In genomic region chr7:35570883-35571282, GRCm38 (mm10) we compare ENCODE assay signal across 15 mouse cellular contexts. TPM values are rescaled to one million over a fixed set of nuclear protein-coding genes. Genes with fewer than 3 reads are reported as not detected.
DNase-seq lines count a peak whose midpoint lies in the region; ATAC-seq and TF ChIP-seq lines count a peak whose summit lies in the region.
"Not testable (repeated sequence)": the region's sequence is repeated elsewhere in the genome, so short reads cannot be mapped to it uniquely, and the experiment has no call there.
"Had no signal": no experiment of that assay in that cellular context is flagged by ENCODE, and none has a peak within 500 bp of the region (broad histone marks: within the 10 kb centered on the region; RNA-seq: fewer than 3 reads in every experiment).

No protein-coding gene starts in this region.

- not testable (repeated sequence) for H3K36me3 ChIP-seq in CH12.LX (replicated peaks in 1 of 2; ENCODE audit: control insufficient read depth in 1 of 2, insufficient read depth in 1 of 2, low read length in 1 of 2); heart, adult 2 months (ENCODE audit: control insufficient read depth, insufficient read depth, low read length); intestine, postnatal 0 days (ENCODE audit: control insufficient read depth, insufficient read depth); liver, embryonic 14.5 days (replicated peaks; ENCODE audit: control insufficient read depth, insufficient read depth, low read depth); lung, postnatal 0 days (ENCODE audit: insufficient read depth, low read length)

- peak in 1 of 2 experiments; percentile 52; a peak in 3 of 4 replicates for TF ChIP-seq CTCF in CH12.LX (conservative IDR thresholded peaks at IDR 0.05 in 1 of 2, IDR thresholded peaks at IDR 0.05 in 1 of 2; ENCODE audit: low read depth in 2 of 2, low read length in 2 of 2)
- peak; percentile 56 for TF ChIP-seq CTCF in heart, adult 2 months (IDR thresholded peaks at IDR 0.05)
- peak; percentile 59 for TF ChIP-seq CTCF in intestine, postnatal 0 days (IDR thresholded peaks at IDR 0.05; ENCODE audit: low read depth)
- peak; percentile 60 for TF ChIP-seq CTCF in liver, embryonic 14.5 days (IDR thresholded peaks at IDR 0.05; ENCODE audit: low read depth)
- peak; percentile 57 for TF ChIP-seq CTCF in lung, postnatal 0 days (IDR thresholded peaks at IDR 0.05)

- ATAC-seq in intestine, postnatal 0 days; liver, embryonic 14.5 days (ENCODE audit: insufficient read depth); lung, postnatal 0 days: not testable (repeated sequence)

- WGBS in heart, adult 2 months, result 22% methylated on average over 6 of the region's 6 CpGs
- WGBS in intestine, postnatal 0 days, result 23% methylated on average over 6 of the region's 6 CpGs
- 15% methylated on average over 6 of the region's 6 CpGs for WGBS in liver, embryonic 14.5 days (ENCODE audit: insufficient replicate concordance)
- WGBS in lung, postnatal 0 days, result 21% methylated on average over 6 of the region's 6 CpGs

- intact Hi-C loops in heart, adult 2 months (cut with DNase I), result loop anchor here (2.0 kb wide), 1 partner anchor 24 kb away; no protein-coding TSS in a partner anchor

- not testable (repeated sequence) for H3K9ac ChIP-seq in CH12.LX (ENCODE audit: insufficient read depth, low read depth); heart, adult 2 months (ENCODE audit: low read depth, low read length); intestine, postnatal 0 days (ENCODE audit: low read depth, low read length); liver, embryonic 14.5 days (replicated peaks); lung, postnatal 0 days (replicated peaks; ENCODE audit: low read depth)

- DNase-seq in 3T3-L1 (ENCODE audit: low read depth, low spot score), result peak; percentile 4
- not testable (repeated sequence) for DNase-seq in CH12.LX (ENCODE audit: extremely low read depth); heart, adult 2 months; liver, embryonic 14.5 days (ENCODE audit: low read depth in 3 of 3, low spot score in 3 of 3); lung, postnatal 0 days (ENCODE audit: low spot score)
- DNase-seq in T-cell, adult 2 months (ENCODE audit: low spot score), result peak; percentile 19
- peak; percentile 40 for DNase-seq in retina, postnatal 1 day

- TF ChIP-seq RAD21 in CH12.LX (IDR thresholded peaks at IDR 0.05; ENCODE audit: low read depth, low read length), result peak; percentile 22

- not testable (repeated sequence) for H3K9me3 ChIP-seq in CH12.LX (replicated peaks; ENCODE audit: low read length); intestine, postnatal 0 days (ENCODE audit: control insufficient read depth); liver, embryonic 14.5 days (ENCODE audit: control insufficient read depth, low read length); lung, postnatal 0 days (ENCODE audit: low read length)

- in situ Hi-C loops in CH12.LX (cut with MboI; ENCODE audit: low pct_ligation_motif_present, low pct_unique_long_range_greater_than_20kb, low sequenced_read_pairs), result loop anchor here (25.0 kb wide), 1 partner anchor 184 kb away; the partner anchor contains the start of genes Cep89 and Faap24

- dilution Hi-C loops in CH12.LX (cut with MboI; ENCODE audit: extremely low pct_ligation_motif_present, extremely low pct_unique_long_range_greater_than_20kb, low sequenced_read_pairs), result not testable (repeated sequence)

- H3K4me3 ChIP-seq in CH12.LX (replicated peaks in 1 of 3; ENCODE audit: low read depth in 2 of 3, low read length in 2 of 3, poor library complexity in 1 of 3); heart, adult 2 months; intestine, postnatal 0 days (ENCODE audit: low read depth, low read length); liver, embryonic 14.5 days (ENCODE audit: insufficient read depth in 1 of 2, low read depth in 2 of 2, low read length in 2 of 2); lung, postnatal 0 days (ENCODE audit: low read depth, low read length): not testable (repeated sequence)

- peaks cover 17% of the 10 kb centered on the region for H3K27me3 ChIP-seq in CH12.LX (replicated peaks)
- not testable (repeated sequence) for H3K27me3 ChIP-seq in heart, adult 2 months (ENCODE audit: control insufficient read depth, insufficient read depth, low read length); intestine, postnatal 0 days (replicated peaks; ENCODE audit: control insufficient read depth, insufficient read depth, low read length); liver, embryonic 14.5 days (ENCODE audit: control insufficient read depth, insufficient read depth, low read length); lung, postnatal 0 days (replicated peaks; ENCODE audit: insufficient read depth, low read length)

- TF ChIP-seq POLR2A in CH12.LX (IDR thresholded peaks at IDR 0.05; ENCODE audit: low read depth, low read length); heart, adult 2 months (IDR thresholded peaks at IDR 0.05; ENCODE audit: insufficient read depth, low read depth, low read length): not testable (repeated sequence)

- not testable (repeated sequence) for H3K4me2 ChIP-seq in CH12.LX (ENCODE audit: insufficient read depth, low read depth, poor library complexity, severe bottlenecking); intestine, postnatal 0 days (replicated peaks; ENCODE audit: low read depth); liver, embryonic 14.5 days (ENCODE audit: low read depth); lung, postnatal 0 days (replicated peaks; ENCODE audit: low read depth, low read length)

- H3K4me1 ChIP-seq in CH12.LX (ENCODE audit: control insufficient read depth in 1 of 2, insufficient read depth in 2 of 2); heart, adult 2 months (ENCODE audit: control insufficient read depth, insufficient read depth, low read length); intestine, postnatal 0 days (replicated peaks; ENCODE audit: control insufficient read depth, insufficient read depth, low read length); liver, embryonic 14.5 days (replicated peaks; ENCODE audit: control insufficient read depth in 2 of 2, insufficient read depth in 2 of 2, low read length in 1 of 2); lung, postnatal 0 days (ENCODE audit: insufficient read depth, low read depth, low read length): not testable (repeated sequence)

- TF ChIP-seq EP300 in CH12.LX (IDR thresholded peaks at IDR 0.05; ENCODE audit: low read length); heart, adult 2 months (IDR thresholded peaks at IDR 0.05; ENCODE audit: insufficient read depth, low read depth, low read length); liver, embryonic 14.5 days (IDR thresholded peaks at IDR 0.05; ENCODE audit: low read depth); lung, postnatal 0 days (IDR thresholded peaks at IDR 0.05): not testable (repeated sequence)

- not testable (repeated sequence) for H3K27ac ChIP-seq in CH12.LX (ENCODE audit: insufficient read depth, low read depth); heart, adult 2 months; intestine, postnatal 0 days (ENCODE audit: low read depth, low read length); liver, embryonic 14.5 days; lung, postnatal 0 days (ENCODE audit: low read length)

- H3K79me2 ChIP-seq in CH12.LX (replicated peaks; ENCODE audit: control insufficient read depth, extremely low read depth, insufficient read depth, poor library complexity, severe bottlenecking); heart, adult 2 months (replicated peaks; ENCODE audit: control insufficient read depth, insufficient read depth, low read length): not testable (repeated sequence)

RNA-seq across cellular contexts. Expression of gene Rgs9bp, which starts 14.5 kb away (rescaled TPM):
- total RNA-seq in CH12.LX (2012; rRNA removed), result 0.17 and 0.21 TPM in 2 replicates
- total RNA-seq in CH12.LX (2014; rRNA removed), result 0.05 and 0.11 TPM in 2 replicates
- polyA plus RNA-seq in CH12.LX (2012; ENCODE audit: insufficient read length, low read depth), result 0.04 and 0.06 TPM in 2 replicates
- total RNA-seq in heart, adult 2 months (2021), result under 1 TPM; 0.05 TPM
- polyA plus RNA-seq in heart, adult 2 months (2012; rRNA removed), result 0.06 TPM in 1 of 2 replicates, not detected in the other
- polyA plus RNA-seq in intestine, postnatal 0 days (2015; fragmentation: Nextera tagmentation; extraction: Ambion mirVana), result 0.03 TPM in 2 replicates
- 0.08 and 0.11 TPM in 2 replicates for polyA plus RNA-seq in liver, embryonic 14.5 days (2012; rRNA removed)
- 0.03 and 0.05 TPM in 2 replicates for polyA plus RNA-seq in liver, embryonic 14.5 days (2014; fragmentation: Nextera tagmentation; extraction: Ambion mirVana)
- polyA plus RNA-seq in lung, postnatal 0 days (2015; fragmentation: Nextera tagmentation; extraction: Ambion mirVana), result 0.02 and 0.04 TPM in 2 replicates
- total RNA-seq: heart, adult 8-10 months had no signal
- polyA plus RNA-seq: CD4-positive, CD25-positive, alpha-beta regulatory T cell, adult 4 months had no signal

RNA-seq across cellular contexts. Expression of gene Nudt19, which starts 14.8 kb away (rescaled TPM):
- total RNA-seq in CH12.LX (2012; rRNA removed) (29.8 and 35.9 TPM in 2 replicates), CH12.LX (2014; rRNA removed) (128 and 130 TPM in 2 replicates)
- 42.7 and 58.0 TPM in 2 replicates for polyA plus RNA-seq in CH12.LX (2012; ENCODE audit: insufficient read length, low read depth)
- total RNA-seq in heart, adult 2 months (2021), result 10 to 100 TPM; 63.9 to 73.5 TPM
- polyA plus RNA-seq in heart, adult 2 months (2012; rRNA removed), result 44.1 and 59.6 TPM in 2 replicates
- 81.1 and 87.4 TPM in 2 replicates for polyA plus RNA-seq in intestine, postnatal 0 days (2015; fragmentation: Nextera tagmentation; extraction: Ambion mirVana)
- 27.6 and 53.2 TPM in 2 replicates for polyA plus RNA-seq in liver, embryonic 14.5 days (2012; rRNA removed)
- polyA plus RNA-seq in liver, embryonic 14.5 days (2014; fragmentation: Nextera tagmentation; extraction: Ambion mirVana), result 81.7 and 86.0 TPM in 2 replicates
- polyA plus RNA-seq in lung, postnatal 0 days (2015; fragmentation: Nextera tagmentation; extraction: Ambion mirVana), result 28.9 and 30.5 TPM in 2 replicates

RNA-seq across cellular contexts. Expression of gene Ankrd27, which starts 15.2 kb away (rescaled TPM):
- total RNA-seq in CH12.LX (2012; rRNA removed) (44.4 and 49.1 TPM in 2 replicates), CH12.LX (2014; rRNA removed) (33.4 and 39.0 TPM in 2 replicates)
- 38.6 and 39.7 TPM in 2 replicates for polyA plus RNA-seq in CH12.LX (2012; ENCODE audit: insufficient read length, low read depth)
- total RNA-seq in heart, adult 2 months (2021), result 10 to 100 TPM; 12.5 to 13.7 TPM
- 10.6 and 13.2 TPM in 2 replicates for polyA plus RNA-seq in heart, adult 2 months (2012; rRNA removed)
- polyA plus RNA-seq in intestine, postnatal 0 days (2015; fragmentation: Nextera tagmentation; extraction: Ambion mirVana), result 10.0 and 11.1 TPM in 2 replicates
- 11.6 and 13.5 TPM in 2 replicates for polyA plus RNA-seq in liver, embryonic 14.5 days (2012; rRNA removed)
- polyA plus RNA-seq in liver, embryonic 14.5 days (2014; fragmentation: Nextera tagmentation; extraction: Ambion mirVana), result 20.9 and 22.8 TPM in 2 replicates
- polyA plus RNA-seq in lung, postnatal 0 days (2015; fragmentation: Nextera tagmentation; extraction: Ambion mirVana), result 12.7 and 16.7 TPM in 2 replicates

RNA-seq across cellular contexts. Expression of gene Tdrd12, which starts 33.3 kb away (rescaled TPM):
- total RNA-seq in CH12.LX (2012; rRNA removed) (0.08 TPM in 1 of 2 replicates, not detected in the other), CH12.LX (2014; rRNA removed) (0.21 TPM in 1 of 2 replicates, not detected in the other)
- 0.19 and 0.42 TPM in 2 replicates for polyA plus RNA-seq in CH12.LX (2012; ENCODE audit: insufficient read length, low read depth)
- total RNA-seq in heart, adult 2 months (2021), result under 1 TPM in 1 of 2 experiments, not detected in 1; 0.27 TPM
- polyA plus RNA-seq in heart, adult 2 months (2012; rRNA removed), result not detected in 2 replicates
- polyA plus RNA-seq in intestine, postnatal 0 days (2015; fragmentation: Nextera tagmentation; extraction: Ambion mirVana), result 1.5 and 2.0 TPM in 2 replicates
- polyA plus RNA-seq in liver, embryonic 14.5 days (2012; rRNA removed), result 0.10 and 0.11 TPM in 2 replicates
- not detected in 2 replicates for polyA plus RNA-seq in liver, embryonic 14.5 days (2014; fragmentation: Nextera tagmentation; extraction: Ambion mirVana)
- 0.12 TPM in 1 of 2 replicates, not detected in the other for polyA plus RNA-seq in lung, postnatal 0 days (2015; fragmentation: Nextera tagmentation; extraction: Ambion mirVana)
- total RNA-seq: adrenal gland, postnatal 14 days; gastrocnemius, postnatal 14 days; heart, postnatal 36 days had no signal
- polyA plus RNA-seq: activated CD4-positive, CD25-positive, alpha-beta regulatory T cell, adult 4 months; CD4-positive, CD25-positive, alpha-beta regulatory T cell, adult 4 months; forebrain, embryonic 11.5 days had no signal
